Mouse (Mus musculus): ENCODE results near the gene Tifa.

The Tifa gene

GRCm38 (mm10) chr3:127868046-127868758 is 78.6 kb downstream of the Tifa start:
- DNase-seq (ENCODE audit: low spot score) = no peak

DNA sequence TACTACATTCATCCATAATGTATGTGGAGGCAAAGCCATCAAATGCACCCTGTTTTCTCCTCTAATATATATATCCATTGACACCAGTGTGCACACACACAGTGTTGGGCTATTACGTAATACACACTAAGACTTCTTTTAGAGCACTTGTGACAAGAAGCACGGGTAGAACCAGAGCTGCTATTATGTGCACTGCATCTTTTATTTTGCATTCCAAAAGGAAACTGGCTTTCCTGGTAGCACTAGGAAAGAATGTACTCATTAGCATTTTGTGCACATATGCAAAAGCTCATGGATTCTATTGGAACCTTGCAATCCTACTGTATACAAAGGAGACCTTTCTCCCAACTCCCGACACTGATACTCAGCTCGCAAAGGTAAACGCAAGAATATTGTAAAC is 79.3 kb downstream of the Tifa start:
- no peak for DNase-seq (ENCODE audit: low spot score)

DNA sequence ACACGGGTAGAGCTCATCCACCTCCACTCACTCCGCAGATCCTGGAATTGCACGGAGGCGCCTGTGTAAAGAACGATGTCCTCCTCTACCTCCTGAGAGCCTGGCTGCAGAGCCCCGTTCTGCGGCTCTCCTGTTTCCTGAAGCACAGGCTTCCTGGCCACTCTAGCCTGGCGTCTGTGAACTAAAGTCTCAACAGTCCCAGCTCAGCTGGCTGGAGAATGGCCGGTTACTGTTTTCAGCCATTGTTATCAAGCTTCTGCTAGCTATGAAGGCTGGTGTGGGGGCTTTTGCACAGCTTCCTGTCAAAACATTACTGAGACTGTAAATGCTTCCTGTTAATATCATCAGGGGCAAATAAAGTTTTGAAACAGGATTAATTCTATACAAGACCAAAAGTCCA is 82.0 kb downstream of the Tifa start:
- no peak for DNase-seq (ENCODE audit: low spot score)

DNA sequence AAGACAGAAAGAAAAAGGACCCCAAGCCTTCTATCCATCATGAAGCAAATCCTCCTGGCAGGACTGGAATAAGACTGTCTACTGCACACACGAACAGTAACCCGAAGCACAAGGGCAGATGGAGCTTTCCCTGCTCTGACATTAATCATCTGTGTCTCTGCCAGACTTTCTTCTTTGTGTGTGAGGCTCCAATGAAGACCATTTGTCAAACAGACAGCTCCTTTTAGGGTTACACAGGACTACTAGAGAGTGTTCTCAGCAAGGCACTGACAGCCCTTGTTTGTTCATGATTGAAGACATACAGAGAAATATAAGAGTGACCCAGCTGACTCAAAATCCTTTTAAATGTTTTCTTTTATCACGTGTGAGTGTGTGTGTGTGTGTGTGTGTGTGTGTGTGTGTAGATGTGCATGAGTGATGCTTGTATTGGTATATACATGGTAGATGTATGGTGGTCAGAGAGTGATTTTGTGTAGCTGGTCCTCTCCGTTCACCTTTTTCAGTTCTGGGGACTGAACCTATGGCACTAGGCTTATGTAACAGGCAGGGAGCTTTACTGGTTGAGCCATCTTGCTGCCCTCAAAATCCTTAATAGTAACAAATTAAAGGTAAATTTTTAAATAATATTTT is 84.8 kb downstream of the Tifa start:
- no peak for DNase-seq (ENCODE audit: low spot score)

DNA sequence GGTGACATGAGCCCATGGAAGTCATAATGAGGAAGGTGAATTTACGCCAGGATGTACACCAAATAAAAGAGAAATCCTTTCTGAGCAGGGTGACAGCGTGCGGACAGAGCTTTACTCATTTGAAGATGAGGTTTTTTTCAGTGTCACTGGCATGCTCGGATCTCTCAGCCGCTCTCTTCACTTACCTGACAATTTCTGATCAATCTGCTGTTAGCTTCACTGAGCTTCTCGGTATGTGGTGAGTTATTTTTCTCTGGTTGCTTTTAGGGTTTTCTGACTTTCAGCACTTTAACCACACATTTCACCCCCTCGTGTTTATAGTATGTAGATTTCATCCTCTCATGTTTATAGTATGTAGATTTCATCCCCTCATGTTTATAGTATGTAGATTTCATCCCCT is 85.5 kb downstream of the Tifa start:
- DNase-seq (ENCODE audit: low spot score) = no peak

GRCm38 (mm10) chr3:127875509-127875908 is 85.9 kb downstream of the Tifa start:
- DNase-seq (ENCODE audit: low spot score) = no peak

DNA sequence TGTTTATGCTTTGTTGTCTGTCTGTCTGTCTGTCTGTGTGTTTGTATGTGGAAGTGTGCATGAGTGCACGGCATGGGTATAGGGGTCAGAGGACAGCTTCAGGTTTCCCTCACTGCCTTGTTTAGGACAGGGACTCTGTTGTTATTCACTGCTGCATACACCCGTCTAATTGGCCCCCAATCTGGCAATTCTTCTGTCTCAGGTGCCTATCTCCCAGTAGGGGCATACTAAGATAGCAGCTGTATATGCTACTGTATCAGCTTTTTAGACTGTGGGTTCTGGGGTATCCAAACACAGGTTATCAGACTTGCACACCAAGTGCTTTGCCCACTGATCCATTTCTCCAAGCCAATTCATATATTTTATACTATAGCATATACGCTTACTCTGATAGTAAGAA is 90.4 kb downstream of the Tifa start:
- no peak for DNase-seq (ENCODE audit: low spot score)

DNA sequence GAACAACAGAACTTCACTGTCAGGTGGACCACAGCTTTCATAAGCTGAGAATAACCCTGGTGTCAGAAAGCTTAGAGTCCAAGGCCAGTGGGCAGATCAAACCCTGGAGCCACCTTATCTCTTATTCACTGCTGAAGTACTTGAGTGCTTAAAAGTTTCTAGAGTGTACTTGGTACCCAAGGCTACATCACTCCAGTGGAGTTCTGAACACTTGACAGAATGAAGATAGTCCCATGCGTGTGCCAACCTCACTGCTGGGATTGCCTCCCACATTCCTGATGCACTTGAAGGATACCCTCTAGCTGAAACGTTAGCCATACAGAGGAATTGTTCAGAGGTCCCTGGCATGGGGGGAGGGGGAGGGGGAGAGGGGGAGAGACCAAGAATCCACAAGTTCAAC is 92.1 kb downstream of the Tifa start:
- DNase-seq (ENCODE audit: low spot score) = no peak
